Mouse (Mus musculus): ENCODE measurements around the gene Agap2. TPM values are rescaled to one million over a fixed set of nuclear protein-coding genes. Genes with fewer than 3 reads are reported as not detected.
"Not testable (repeated sequence)": the region's sequence is repeated elsewhere in the genome, so short reads cannot be mapped to it uniquely, and the experiment has no call there.

The Agap2 gene
- polyA plus RNA-seq, 1 experiment from 2014 or later = 0.50 TPM

- H3K27ac ChIP-seq = no peak overlapping the region
- no peak for DNase-seq (ENCODE audit: low spot score)
- no peaks in the 10 kb centered on the region for H3K27me3 ChIP-seq (ENCODE audit: insufficient read depth, poor library complexity, severe bottlenecking)
These were observed 50.3 kb downstream of the Agap2 start for GRCm38 (mm10) chr10:127125210-127126001.

GRCm38 (mm10) chr10:127126579-127126978, 51.5 kb downstream of the Agap2 start:
- Histone ChIP-seq H3K4me1 (peaks cover 11% of the 10 kb centered on the region), H3K4me3 (no peak overlapping the region), H3K9me3 (no peaks in the 10 kb centered on the region), H3K27me3 (ENCODE audit: insufficient read depth, poor library complexity, severe bottlenecking) (no peaks in the 10 kb centered on the region), H3K27ac (no peak overlapping the region), H3K36me3 (no peaks in the 10 kb centered on the region)
- WGBS = 64% methylated on average over 5 of the region's 5 CpGs
- no peak for DNase-seq (ENCODE audit: low spot score)

More at GRCm38 (mm10) chr10:127125210-127126001, 50.3 kb downstream of the Agap2 start:
- WGBS = 71% methylated on average over 9 of the region's 9 CpGs
- H3K9me3 ChIP-seq = no peaks in the 10 kb centered on the region
- peaks cover 13% of the 10 kb centered on the region for H3K4me1 ChIP-seq
- H3K4me3 ChIP-seq = no peak overlapping the region
- H3K36me3 ChIP-seq = no peaks in the 10 kb centered on the region

- H3K36me3 ChIP-seq = no peaks in the 10 kb centered on the region
- H3K27ac ChIP-seq = no peak overlapping the region
- DNase-seq (ENCODE audit: low spot score) = no peak
- no peaks in the 10 kb centered on the region for H3K9me3 ChIP-seq
- no peaks in the 10 kb centered on the region; the same call in 1 of the 2 replicates for H3K27me3 ChIP-seq (ENCODE audit: insufficient read depth, poor library complexity, severe bottlenecking)
- H3K4me1 ChIP-seq = peaks cover 7% of the 10 kb centered on the region
- WGBS = 78% methylated on average over 7 of the region's 7 CpGs
- no peak overlapping the region for H3K4me3 ChIP-seq
These were observed 52.7 kb downstream of the Agap2 start for GRCm38 (mm10) chr10:127127711-127128279.

- 75% methylated on average over 4 of the region's 4 CpGs for WGBS
- Histone ChIP-seq H3K9me3 (no peaks in the 10 kb centered on the region), H3K36me3 (no peaks in the 10 kb centered on the region), H3K4me1 (no peaks in the 10 kb centered on the region), H3K4me3 (no peak overlapping the region), H3K27me3 (ENCODE audit: insufficient read depth, poor library complexity, severe bottlenecking) (no peaks in the 10 kb centered on the region; the same call in 1 of the 2 replicates), H3K27ac (no peak overlapping the region)
- DNase-seq (ENCODE audit: low spot score) = no peak
These were observed 54.3 kb downstream of the Agap2 start for GRCm38 (mm10) chr10:127129431-127129830.

- Histone ChIP-seq H3K9me3 (no peaks in the 10 kb centered on the region), H3K27me3 (ENCODE audit: insufficient read depth, poor library complexity, severe bottlenecking) (no peaks in the 10 kb centered on the region; the same call in 1 of the 2 replicates), H3K4me3 (no peak overlapping the region), H3K36me3 (no peaks in the 10 kb centered on the region), H3K4me1 (0 out of 2 replicates have a peak, but pooled peaks cover 6% of the 10 kb centered on the region), H3K27ac (no peak overlapping the region)
- DNase-seq (ENCODE audit: low spot score) = no peak
- 52% methylated on average over 5 of the region's 5 CpGs for WGBS
These were observed 57.4 kb downstream of the Agap2 start for GRCm38 (mm10) chr10:127132469-127132868.

- H3K36me3 ChIP-seq; DNase-seq (ENCODE audit: low spot score); H3K9me3 ChIP-seq; H3K27me3 ChIP-seq (ENCODE audit: insufficient read depth, poor library complexity, severe bottlenecking); H3K27ac ChIP-seq; H3K4me1 ChIP-seq; H3K4me3 ChIP-seq: not testable (repeated sequence)
- 84% methylated on average over 3 of the region's 3 CpGs for WGBS
These were observed 59.4 kb downstream of the Agap2 start for GRCm38 (mm10) chr10:127134394-127135035.

GRCm38 (mm10) chr10:127135118-127135836, 60.2 kb downstream of the Agap2 start:
- 44% methylated on average over 8 of the region's 8 CpGs for WGBS
- no peaks in the 10 kb centered on the region for H3K36me3 ChIP-seq
- peak overlapping the region; percentile 22; the same call in 1 of the 2 replicates for H3K27ac ChIP-seq
- H3K4me3 ChIP-seq = no peak overlapping the region
- DNase-seq (ENCODE audit: low spot score) = no peak
- no peaks in the 10 kb centered on the region; the same call in 1 of the 2 replicates for H3K27me3 ChIP-seq (ENCODE audit: insufficient read depth, poor library complexity, severe bottlenecking)
- H3K4me1 ChIP-seq = 0 out of 2 replicates have a peak, but pooled peaks cover 6% of the 10 kb centered on the region
- no peaks in the 10 kb centered on the region for H3K9me3 ChIP-seq

GRCm38 (mm10) chr10:127136510-127136909, 61.4 kb downstream of the Agap2 start:
- DNase-seq (ENCODE audit: low spot score) = no peak

GRCm38 (mm10) chr10:127137896-127138295, 62.8 kb downstream of the Agap2 start:
- Histone ChIP-seq H3K27me3 (ENCODE audit: insufficient read depth, poor library complexity, severe bottlenecking) (no peaks in the 10 kb centered on the region), H3K4me3 (no peak overlapping the region), H3K4me1 (0 out of 2 replicates have a peak, but pooled peaks cover 6% of the 10 kb centered on the region), H3K27ac (no peak overlapping the region), H3K9me3 (no peaks in the 10 kb centered on the region), H3K36me3 (no peaks in the 10 kb centered on the region)
- 79% methylated on average over 3 of the region's 3 CpGs for WGBS
- DNase-seq (ENCODE audit: low spot score) = no peak

More at GRCm38 (mm10) chr10:127136510-127136909, 61.4 kb downstream of the Agap2 start:
- H3K4me1 ChIP-seq = 0 out of 2 replicates have a peak, but pooled peaks cover 6% of the 10 kb centered on the region
- H3K4me3 ChIP-seq = no peak overlapping the region
- no peak overlapping the region for H3K27ac ChIP-seq
- H3K27me3 ChIP-seq (ENCODE audit: insufficient read depth, poor library complexity, severe bottlenecking) = no peaks in the 10 kb centered on the region; the same call in 1 of the 2 replicates
- 85% methylated on average over 4 of the region's 4 CpGs for WGBS
- H3K36me3 ChIP-seq = no peaks in the 10 kb centered on the region
- H3K9me3 ChIP-seq = no peaks in the 10 kb centered on the region

GRCm38 (mm10) chr10:127138328-127139141, 63.5 kb downstream of the Agap2 start:
- WGBS = 89% methylated on average over 18 of the region's 18 CpGs
- Histone ChIP-seq H3K36me3 (no peaks in the 10 kb centered on the region), H3K4me3 (no peak overlapping the region), H3K27ac (no peak overlapping the region), H3K27me3 (ENCODE audit: insufficient read depth, poor library complexity, severe bottlenecking) (no peaks in the 10 kb centered on the region), H3K4me1 (0 out of 2 replicates have a peak, but pooled peaks cover 6% of the 10 kb centered on the region), H3K9me3 (no peaks in the 10 kb centered on the region)
- no peak for DNase-seq (ENCODE audit: low spot score)

- H3K9me3 ChIP-seq = no peaks in the 10 kb centered on the region
- 72% methylated on average over 11 of the region's 11 CpGs for WGBS
- H3K4me1 ChIP-seq = no peaks in the 10 kb centered on the region
- no peak overlapping the region for H3K27ac ChIP-seq
- no peak overlapping the region for H3K4me3 ChIP-seq
- DNase-seq (ENCODE audit: low spot score) = no peak
- H3K36me3 ChIP-seq = no peaks in the 10 kb centered on the region
- no peaks in the 10 kb centered on the region for H3K27me3 ChIP-seq (ENCODE audit: insufficient read depth, poor library complexity, severe bottlenecking)
These were observed 65.9 kb downstream of the Agap2 start for GRCm38 (mm10) chr10:127140971-127141370.

GRCm38 (mm10) chr10:127141500-127141899, 66.4 kb downstream of the Agap2 start:
- H3K4me3 ChIP-seq = no peak overlapping the region
- WGBS = 72% methylated on average over 8 of the region's 8 CpGs

More at GRCm38 (mm10) chr10:127141500-127141899, 66.4 kb downstream of the Agap2 start:
- H3K9me3 ChIP-seq = no peaks in the 10 kb centered on the region
- H3K36me3 ChIP-seq = no peaks in the 10 kb centered on the region
- H3K4me1 ChIP-seq = no peaks in the 10 kb centered on the region
- no peaks in the 10 kb centered on the region for H3K27me3 ChIP-seq (ENCODE audit: insufficient read depth, poor library complexity, severe bottlenecking)
- no peak for DNase-seq (ENCODE audit: low spot score)
- H3K27ac ChIP-seq = no peak overlapping the region

Data from heart, embryonic 10.5 days (tissue).